Mouse (Mus musculus): ENCODE data around the gene Sik3. TPM values are rescaled to one million over a fixed set of nuclear protein-coding genes. Genes with fewer than 3 reads are reported as not detected.

Sik3 gene
- polyA plus RNA-seq, 1 experiment from 2014 or later: 5.6 TPM

DNA sequence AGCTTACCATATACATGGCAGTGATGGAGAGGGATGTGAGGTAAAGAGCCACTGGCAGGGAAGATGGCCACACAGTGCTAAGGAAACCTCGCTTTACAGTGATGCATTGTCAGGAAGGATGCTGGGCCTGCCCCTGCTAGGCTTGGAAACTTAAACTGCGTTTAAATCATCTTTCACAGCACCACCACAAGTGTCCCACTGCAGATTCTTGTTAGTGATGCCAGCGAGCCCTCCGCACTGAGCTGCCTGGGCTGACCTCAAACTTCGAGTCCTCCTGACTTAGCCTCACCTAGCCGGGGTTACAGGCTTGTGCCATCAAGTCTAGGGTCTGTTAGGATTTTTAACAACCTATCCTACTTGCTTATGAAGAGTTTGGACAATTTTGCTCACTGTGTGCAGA is 161.3 kb downstream of the Sik3 start:
- H3K36me3 ChIP-seq: peaks cover 12% of the 10 kb centered on the region
- H3K9me3 ChIP-seq: no peaks in the 10 kb centered on the region
- ATAC-seq (ENCODE audit: low FRiP score): no peak
- H3K27ac ChIP-seq: no peak overlapping the region
- no peaks in the 10 kb centered on the region for H3K4me1 ChIP-seq (replicated peaks)
- H3K4me3 ChIP-seq: no peak overlapping the region
- H3K9ac ChIP-seq: no peak overlapping the region
- H3K4me2 ChIP-seq: no peak overlapping the region
- H3K27me3 ChIP-seq: no peaks in the 10 kb centered on the region
- 92% methylated on average over 6 of the region's 6 CpGs for WGBS

DNA sequence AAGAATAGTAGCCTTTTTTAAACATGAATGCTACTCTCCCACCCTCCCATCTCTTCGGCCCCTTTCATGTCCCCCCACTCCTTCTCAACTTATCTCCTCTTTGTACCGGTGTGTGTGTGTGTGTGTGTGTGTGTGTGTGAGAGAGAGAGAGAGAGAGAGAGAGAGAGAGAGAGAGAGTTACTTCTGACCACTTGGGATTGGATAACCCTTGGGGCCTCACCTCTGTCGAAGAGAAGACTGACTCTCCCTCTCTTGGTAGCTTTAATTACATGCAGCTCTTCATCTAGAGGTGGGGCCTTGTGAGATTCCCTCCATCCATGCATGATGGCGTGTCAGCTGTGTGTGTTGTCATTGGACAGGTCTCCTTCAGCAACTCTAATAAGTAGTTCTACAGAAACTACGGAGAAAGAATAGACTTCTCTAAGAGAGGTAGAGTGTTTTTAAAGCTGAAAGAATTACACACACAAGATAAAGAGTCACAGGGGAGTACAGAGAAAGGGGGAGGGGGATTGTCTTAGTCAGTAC is 162.2 kb downstream of the Sik3 start:
- Histone ChIP-seq H3K36me3 (peaks cover 12% of the 10 kb centered on the region), H3K9ac (no peak overlapping the region)

DNA sequence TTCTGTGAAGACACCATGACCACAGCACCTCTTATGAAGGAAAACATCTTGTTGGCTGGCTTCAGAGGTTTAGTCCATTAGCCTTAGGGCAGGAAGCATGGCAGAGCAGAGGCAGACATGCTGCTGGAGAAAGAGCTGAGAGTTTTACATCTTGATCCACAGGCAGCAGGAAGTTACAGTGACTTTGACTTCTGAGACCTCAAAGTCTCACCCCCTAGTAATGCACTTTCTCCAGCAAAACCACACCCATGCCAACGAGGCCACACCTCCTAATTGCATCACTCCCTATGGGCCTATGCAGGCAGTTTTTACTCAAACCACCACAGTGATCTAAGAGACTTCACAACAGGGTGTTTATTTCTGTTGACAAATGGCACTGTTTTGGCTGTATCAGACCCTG is 162.7 kb downstream of the Sik3 start:
- 55% methylated on average over 1 of the region's 1 CpGs for WGBS
- H3K36me3 ChIP-seq: peaks cover 12% of the 10 kb centered on the region
- no peak for ATAC-seq (ENCODE audit: low FRiP score)

More for the DNA sequence above, 162.2 kb downstream of the Sik3 start:
- Histone ChIP-seq H3K9me3 (no peaks in the 10 kb centered on the region), H3K4me1 (replicated peaks) (no peaks in the 10 kb centered on the region), H3K27ac (no peak overlapping the region), H3K27me3 (no peaks in the 10 kb centered on the region), H3K4me3 (no peak overlapping the region), H3K4me2 (no peak overlapping the region)
- 83% methylated on average over 5 of the region's 5 CpGs for WGBS
- ATAC-seq (ENCODE audit: low FRiP score): no peak

DNA sequence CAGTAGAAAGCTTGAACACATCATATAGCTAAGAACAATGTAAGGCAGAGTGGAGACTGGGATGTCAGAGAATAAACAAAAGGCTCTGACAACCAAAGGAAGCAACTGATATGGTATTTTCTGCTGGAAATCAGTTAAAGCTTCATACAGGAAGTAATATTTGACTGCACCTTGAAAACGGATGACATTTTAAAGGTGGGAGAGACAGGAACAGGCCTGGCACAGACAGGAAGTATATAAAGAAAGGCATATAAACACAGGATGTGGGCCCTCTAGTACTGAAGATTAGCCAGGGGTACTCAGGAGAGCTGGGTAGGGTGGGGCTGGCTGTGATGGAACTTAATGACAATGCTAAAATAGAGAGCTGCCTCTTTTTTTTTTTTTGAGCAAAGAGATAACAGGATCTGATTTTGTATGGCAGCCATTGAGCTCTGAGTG is 163.3 kb downstream of the Sik3 start:
- H3K9me3 ChIP-seq: no peaks in the 10 kb centered on the region
- no peaks in the 10 kb centered on the region; the same call in 1 of the 2 replicates for H3K4me1 ChIP-seq (replicated peaks)
- H3K4me3 ChIP-seq: no peak overlapping the region
- H3K27me3 ChIP-seq: no peaks in the 10 kb centered on the region
- ATAC-seq (ENCODE audit: low FRiP score): no peak
- WGBS: 73% methylated on average over 1 of the region's 1 CpGs
- no peak overlapping the region for H3K27ac ChIP-seq
- no peak overlapping the region for H3K9ac ChIP-seq
- H3K36me3 ChIP-seq: peaks cover 12% of the 10 kb centered on the region
- no peak overlapping the region for H3K4me2 ChIP-seq

More for the DNA sequence above, 162.7 kb downstream of the Sik3 start:
- Histone ChIP-seq H3K4me3 (no peak overlapping the region), H3K4me2 (no peak overlapping the region), H3K27ac (no peak overlapping the region), H3K9me3 (no peaks in the 10 kb centered on the region), H3K4me1 (replicated peaks) (no peaks in the 10 kb centered on the region), H3K27me3 (no peaks in the 10 kb centered on the region), H3K9ac (no peak overlapping the region)

DNA sequence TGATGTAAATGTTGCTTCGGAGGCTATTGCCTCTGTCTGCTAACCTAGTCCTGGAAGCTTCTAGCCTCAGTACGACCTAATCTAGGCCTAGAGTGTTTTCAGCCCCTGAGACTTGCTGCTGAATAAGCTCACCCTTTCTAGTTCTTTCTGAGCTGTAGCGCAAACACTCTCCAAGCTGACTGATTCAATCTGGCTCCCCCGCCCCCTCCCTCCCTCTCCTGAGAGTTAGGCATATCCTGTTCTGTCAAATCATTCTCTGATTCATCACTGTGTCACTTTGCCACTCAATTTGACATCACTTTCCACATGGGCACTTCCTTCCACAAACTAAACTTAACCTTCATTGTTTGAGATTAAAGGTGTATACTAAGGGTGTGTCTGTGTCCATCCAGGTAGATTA is 164.0 kb downstream of the Sik3 start:
- peaks cover 12% of the 10 kb centered on the region for H3K36me3 ChIP-seq
- no peaks in the 10 kb centered on the region for H3K9me3 ChIP-seq
- H3K9ac ChIP-seq: no peak overlapping the region
- no peak overlapping the region for H3K27ac ChIP-seq
- no peak overlapping the region for H3K4me2 ChIP-seq
- no peak for ATAC-seq (ENCODE audit: low FRiP score)
- WGBS: 83% methylated on average over 4 of the region's 4 CpGs
- no peaks in the 10 kb centered on the region for H3K27me3 ChIP-seq
- H3K4me3 ChIP-seq: no peak overlapping the region
- no peaks in the 10 kb centered on the region; the same call in 1 of the 2 replicates for H3K4me1 ChIP-seq (replicated peaks)

DNA sequence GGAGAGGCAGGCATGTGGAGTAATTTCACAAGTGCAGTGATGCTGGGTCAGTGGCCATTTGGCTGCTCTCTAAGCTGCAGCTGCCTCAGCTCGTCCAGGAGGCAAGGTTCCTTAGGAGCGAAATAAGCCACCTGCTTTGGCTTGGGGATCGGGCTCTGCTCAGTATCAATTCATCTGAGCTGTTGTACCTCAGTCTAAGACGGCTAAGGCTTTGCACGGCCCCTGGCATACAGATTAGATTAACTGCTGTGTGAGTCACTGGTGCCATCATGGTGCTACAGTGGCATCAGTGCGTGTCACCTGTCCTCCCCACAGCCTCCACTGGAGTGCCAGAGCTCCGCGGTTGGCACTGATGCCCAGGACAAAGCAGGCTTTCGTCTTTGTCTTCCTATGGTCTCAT is 166.0 kb downstream of the Sik3 start:
- Histone ChIP-seq H3K27me3 (no peaks in the 10 kb centered on the region), H3K4me2 (no peak overlapping the region), H3K4me3 (no peak overlapping the region), H3K9ac (no peak overlapping the region), H3K4me1 (replicated peaks) (no peaks in the 10 kb centered on the region; the same call in 1 of the 2 replicates), H3K9me3 (no peaks in the 10 kb centered on the region), H3K27ac (no peak overlapping the region), H3K36me3 (peaks cover 12% of the 10 kb centered on the region)
- ATAC-seq (ENCODE audit: low FRiP score): no peak
- WGBS: 95% methylated on average over 9 of the region's 9 CpGs

DNA sequence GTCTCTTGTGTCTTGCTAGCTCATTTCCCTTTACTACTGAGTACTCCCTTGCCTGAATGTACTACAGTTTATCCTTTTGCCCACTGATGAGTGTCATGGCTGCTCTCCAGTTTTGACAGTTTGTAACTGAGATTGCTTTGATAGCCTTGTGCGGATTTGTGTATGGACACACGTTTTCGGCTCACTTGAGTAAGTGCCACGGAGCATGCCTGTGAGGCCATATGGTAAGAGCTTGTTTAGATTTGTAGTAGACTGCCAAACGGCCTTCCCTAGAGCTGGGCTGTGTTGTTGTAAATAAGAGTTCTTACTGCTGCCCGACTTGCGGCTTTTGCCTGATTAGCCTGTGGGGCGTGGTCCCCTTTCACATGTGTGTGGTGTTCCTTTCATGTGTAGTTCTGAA is 168.7 kb downstream of the Sik3 start:
- H3K4me2 ChIP-seq: no peak overlapping the region
- WGBS: 91% methylated on average over 8 of the region's 8 CpGs
- no peak overlapping the region for H3K4me3 ChIP-seq
- H3K9me3 ChIP-seq: no peaks in the 10 kb centered on the region
- H3K27me3 ChIP-seq: no peaks in the 10 kb centered on the region
- no peak overlapping the region for H3K9ac ChIP-seq
- no peaks in the 10 kb centered on the region; the same call in 1 of the 2 replicates for H3K4me1 ChIP-seq (replicated peaks)
- no peak for ATAC-seq (ENCODE audit: low FRiP score)
- no peak overlapping the region for H3K27ac ChIP-seq
- H3K36me3 ChIP-seq: peaks cover 12% of the 10 kb centered on the region

DNA sequence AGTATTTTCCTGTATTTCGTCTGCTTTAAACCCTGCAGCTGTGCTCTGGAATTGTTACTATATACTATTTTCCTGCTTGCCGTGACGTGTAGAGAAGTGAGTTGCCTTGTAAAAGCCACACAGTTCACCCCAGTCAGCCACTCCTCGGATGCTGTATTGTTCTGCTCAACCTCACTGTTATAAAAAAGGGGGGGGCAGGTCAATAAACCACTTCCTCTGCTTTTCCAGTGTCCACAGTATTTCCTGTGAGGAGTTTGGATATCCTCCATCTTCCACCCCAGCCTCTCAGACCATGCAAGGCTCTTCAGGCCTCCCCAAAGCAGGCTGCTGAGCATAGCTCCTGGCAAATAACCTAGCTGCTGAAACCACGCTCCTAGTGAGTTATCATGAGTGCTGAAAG is 171.9 kb downstream of the Sik3 start:
- 84% methylated on average over 5 of the region's 5 CpGs for WGBS
- H3K36me3 ChIP-seq: no peaks in the 10 kb centered on the region; the same call in none of the 2 replicates
- peaks cover 2% of the 10 kb centered on the region; the same call in 1 of the 2 replicates for H3K4me1 ChIP-seq (replicated peaks)
- H3K9me3 ChIP-seq: no peaks in the 10 kb centered on the region
- H3K4me3 ChIP-seq: no peak overlapping the region
- no peak overlapping the region for H3K9ac ChIP-seq
- no peak overlapping the region for H3K27ac ChIP-seq
- no peak for ATAC-seq (ENCODE audit: low FRiP score)
- H3K27me3 ChIP-seq: no peaks in the 10 kb centered on the region
- H3K4me2 ChIP-seq: no peak overlapping the region

DNA sequence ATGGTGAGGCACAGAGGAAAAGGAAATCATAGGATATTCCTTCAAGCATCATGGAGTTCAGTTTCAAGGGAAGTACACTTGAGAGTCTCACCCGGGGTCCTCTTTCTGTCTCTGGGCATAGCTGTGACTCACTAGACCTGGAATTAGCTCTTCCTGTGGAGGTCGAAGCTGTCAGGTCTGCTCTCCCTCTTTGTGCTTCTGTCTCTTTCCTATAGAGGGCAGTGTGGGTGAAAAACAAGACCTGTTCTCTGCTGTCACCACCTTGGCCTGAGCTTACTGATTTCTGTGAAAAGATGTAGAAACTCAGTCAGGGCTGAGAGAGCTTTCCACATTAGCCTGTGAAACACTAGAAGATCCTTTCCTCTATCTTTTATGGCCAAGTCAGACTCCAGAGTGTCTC is 172.6 kb downstream of the Sik3 start:
- H3K9ac ChIP-seq: no peak overlapping the region
- H3K27me3 ChIP-seq: no peaks in the 10 kb centered on the region
- no peak overlapping the region for H3K4me2 ChIP-seq
- no peaks in the 10 kb centered on the region; the same call in 1 of the 2 replicates for H3K36me3 ChIP-seq
- no peak overlapping the region for H3K27ac ChIP-seq
- 52% methylated on average over 2 of the region's 2 CpGs for WGBS
- ATAC-seq (ENCODE audit: low FRiP score): no peak
- no peaks in the 10 kb centered on the region for H3K9me3 ChIP-seq
- peaks cover 2% of the 10 kb centered on the region; the same call in 1 of the 2 replicates for H3K4me1 ChIP-seq (replicated peaks)
- no peak overlapping the region for H3K4me3 ChIP-seq

DNA sequence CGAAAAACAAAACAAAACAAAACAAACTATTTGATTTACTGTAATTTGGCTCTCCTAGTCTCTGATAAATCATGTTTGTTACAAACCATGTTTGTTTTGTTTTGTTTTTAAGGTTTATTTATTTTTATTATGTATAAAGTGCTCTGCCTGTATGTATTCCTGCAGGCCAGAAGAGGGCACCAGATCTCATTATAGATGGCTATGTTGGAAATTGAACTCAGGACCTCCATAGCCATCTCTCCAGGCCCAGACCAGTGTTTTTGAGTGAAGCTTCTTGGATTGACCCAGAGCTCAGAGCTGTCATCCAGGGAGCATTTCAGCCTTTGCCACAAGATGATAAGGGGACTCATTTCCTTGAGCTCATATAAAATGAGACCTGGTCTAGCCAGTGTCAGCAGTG is 173.8 kb downstream of the Sik3 start:
- Histone ChIP-seq H3K27ac (no peak overlapping the region), H3K4me2 (no peak overlapping the region), H3K27me3 (no peaks in the 10 kb centered on the region), H3K9me3 (no peaks in the 10 kb centered on the region), H3K4me1 (replicated peaks) (0 out of 2 replicates have a peak, but pooled peaks cover 2% of the 10 kb centered on the region), H3K9ac (no peak overlapping the region), H3K36me3 (no peaks in the 10 kb centered on the region; the same call in 1 of the 2 replicates), H3K4me3 (no peak overlapping the region)
- WGBS: 85% methylated on average over 1 of the region's 1 CpGs
- ATAC-seq (ENCODE audit: low FRiP score): no peak

DNA sequence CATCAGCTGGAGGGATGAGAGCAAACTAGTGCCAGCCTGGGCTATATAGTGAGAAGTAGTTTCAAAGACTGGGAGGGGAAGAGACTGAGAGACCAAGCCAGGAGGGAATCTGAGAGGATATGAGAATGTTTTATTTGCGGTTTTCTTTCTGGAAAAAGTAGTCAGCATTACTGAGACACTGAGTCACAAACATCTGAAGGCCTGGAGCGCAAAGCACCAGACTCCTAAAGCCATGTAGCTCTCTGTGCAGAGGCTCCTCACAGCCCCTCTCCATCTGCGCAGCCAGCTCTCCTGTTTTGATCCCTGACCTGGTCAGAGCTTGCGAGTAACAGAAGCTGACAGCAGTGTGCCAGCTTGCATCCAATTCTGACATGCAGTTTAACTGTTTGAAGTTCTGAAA is 175.8 kb downstream of the Sik3 start:
- Histone ChIP-seq H3K27ac (no peak overlapping the region), H3K27me3 (no peaks in the 10 kb centered on the region), H3K4me3 (no peak overlapping the region), H3K36me3 (no peaks in the 10 kb centered on the region), H3K9me3 (no peaks in the 10 kb centered on the region), H3K4me1 (replicated peaks) (0 out of 2 replicates have a peak, but pooled peaks cover 2% of the 10 kb centered on the region), H3K4me2 (no peak overlapping the region), H3K9ac (no peak overlapping the region)
- ATAC-seq (ENCODE audit: low FRiP score): no peak
- WGBS: 90% methylated on average over 4 of the region's 4 CpGs

DNA sequence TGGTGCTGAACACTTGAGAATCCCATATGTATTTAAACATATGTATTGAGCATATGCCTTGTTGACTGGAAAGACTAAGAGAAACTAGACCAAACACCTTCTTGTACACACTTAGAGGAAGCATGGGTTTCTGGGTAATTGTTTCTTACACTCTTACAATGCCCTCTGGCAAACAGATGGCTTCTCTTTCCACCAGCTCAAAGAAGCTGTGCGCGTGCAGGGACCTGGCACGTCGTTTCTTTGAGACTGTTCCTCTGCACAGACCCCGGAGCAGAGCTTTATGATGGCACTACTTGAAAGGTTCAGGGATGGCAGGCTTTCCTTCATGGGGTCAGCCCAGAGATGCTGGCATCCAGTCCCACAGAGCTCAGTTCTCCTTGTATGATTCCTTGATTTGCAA is 176.3 kb downstream of the Sik3 start:
- ATAC-seq (ENCODE audit: low FRiP score): no peak
- WGBS: 67% methylated on average over 5 of the region's 5 CpGs

DNA sequence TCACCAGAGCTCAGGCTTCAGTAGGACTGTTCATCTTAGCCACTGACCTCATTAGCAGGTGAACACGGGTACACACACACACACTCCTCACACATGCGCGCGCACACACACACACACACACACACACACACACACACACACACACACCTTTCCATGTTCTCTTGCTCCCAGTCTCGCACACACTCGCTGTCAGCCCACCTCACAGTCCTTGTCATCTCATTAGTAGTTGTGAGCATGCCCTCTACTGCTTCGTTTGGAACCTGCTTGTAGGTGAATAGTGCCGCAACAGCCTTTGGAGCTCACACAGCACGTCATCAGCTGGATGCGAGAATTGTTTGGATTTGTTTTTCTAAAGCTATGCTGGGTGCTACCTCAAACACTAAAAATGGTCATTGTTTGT is 176.8 kb downstream of the Sik3 start:
- Histone ChIP-seq H3K27ac (0 out of 2 replicates have a peak overlapping the region, but pooled peaks have one; percentile 52), H3K4me3 (no peak overlapping the region), H3K9me3 (no peaks in the 10 kb centered on the region), H3K4me2 (no peak overlapping the region), H3K36me3 (peaks cover 3% of the 10 kb centered on the region; the same call in 1 of the 2 replicates), H3K9ac (no peak overlapping the region), H3K4me1 (replicated peaks) (0 out of 2 replicates have a peak, but pooled peaks cover 2% of the 10 kb centered on the region), H3K27me3 (no peaks in the 10 kb centered on the region)
- no peak for ATAC-seq (ENCODE audit: low FRiP score)
- WGBS: 83% methylated on average over 10 of the region's 10 CpGs

More for the DNA sequence above, 176.3 kb downstream of the Sik3 start:
- Histone ChIP-seq H3K9me3 (no peaks in the 10 kb centered on the region), H3K4me3 (no peak overlapping the region), H3K4me2 (no peak overlapping the region), H3K27ac (peak overlapping the region; percentile 52; the same call in 1 of the 2 replicates), H3K36me3 (no peaks in the 10 kb centered on the region), H3K27me3 (no peaks in the 10 kb centered on the region), H3K9ac (no peak overlapping the region), H3K4me1 (replicated peaks) (0 out of 2 replicates have a peak, but pooled peaks cover 2% of the 10 kb centered on the region)
